Mouse (Mus musculus) monocyte, adult 59 days (primary cell): Measurements from ENCODE around the gene Prr27. TPM values are rescaled to one million over a fixed set of nuclear protein-coding genes. Genes with fewer than 3 reads are reported as not detected.

Experiments used
- total RNA-seq, 2 experiments: library from RNA; stranded (reverse); gene quantifications; one replicate each; pipeline ENCODE4 v1.2.4; 2023

Gene Prr27
- not detected for total RNA-seq

DNA sequence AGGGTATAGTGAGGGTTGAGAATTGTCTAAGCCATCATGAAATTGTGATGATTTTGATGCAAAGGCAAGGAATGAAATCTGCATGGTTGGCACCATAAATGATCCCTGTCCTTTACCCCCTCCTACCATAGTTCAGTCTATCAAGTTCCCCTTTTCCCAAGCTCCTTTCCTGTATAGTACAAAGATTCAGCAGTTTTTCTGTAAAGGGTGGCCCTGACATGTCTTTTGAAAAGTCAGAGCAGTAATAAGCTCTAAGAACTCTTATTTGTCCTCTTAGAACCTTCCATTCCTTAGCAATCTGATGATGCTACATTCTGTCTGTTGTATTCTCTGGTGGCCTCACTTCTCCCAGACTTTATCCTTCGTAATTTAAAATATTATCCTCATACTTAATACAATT, at the start of gene Prr27:
TSS of gene Prr27 (plus strand) at position 301 of the 400 bp plus-strand sequence.

DNA sequence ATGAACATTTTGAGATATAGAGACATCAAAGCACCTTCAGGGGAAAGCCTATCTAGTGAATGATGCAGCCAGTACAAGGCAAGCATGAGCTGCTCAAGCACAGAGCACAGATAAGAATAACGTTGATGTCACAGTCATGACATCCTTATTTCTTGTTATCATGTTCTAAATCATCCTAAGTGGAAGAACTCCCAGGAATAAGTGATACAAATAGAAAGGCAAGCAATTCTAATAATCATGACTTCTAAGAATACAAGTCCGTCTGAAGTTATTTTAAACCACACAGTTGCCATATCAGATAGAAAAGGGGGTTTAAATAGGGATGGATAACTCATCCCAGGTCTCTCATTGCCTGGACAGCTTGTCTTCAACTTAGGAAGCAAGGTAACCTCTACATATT, 17.7 kb upstream of the Prr27 start, which contains the start of gene Csn1s2b:
TSS of gene Csn1s2b (plus strand) at position 301 of the 400 bp plus-strand sequence.

DNA sequence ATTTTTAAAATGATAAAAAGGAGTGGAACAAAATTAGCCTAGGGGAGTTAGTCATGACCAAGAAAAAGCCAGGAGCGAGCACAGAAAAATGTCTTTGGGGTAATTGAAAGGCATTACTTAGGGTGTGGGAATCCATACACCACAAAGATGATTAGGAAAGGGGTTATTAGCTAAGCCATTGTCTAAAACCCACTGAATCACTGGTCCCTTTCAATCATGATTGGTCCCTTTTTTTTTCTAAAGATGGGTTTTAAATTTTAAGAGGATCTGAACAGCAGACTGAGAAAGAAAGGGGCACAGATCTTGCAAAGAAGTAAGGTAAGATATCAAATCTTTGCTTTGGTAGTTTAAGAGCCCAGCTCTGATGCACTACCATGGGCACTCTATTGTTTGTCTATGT, 59.2 kb downstream of the Prr27 start, which contains the start of gene Odam:
TSS of gene Odam (plus strand) at position 301 of the 400 bp plus-strand sequence.

Other genes starting within 250 kb of the Prr27 start
- not detected for gene Sult1e1, start 234.1 kb upstream of the Prr27 start, total RNA-seq
- not detected for gene Csn1s1, start 159.5 kb upstream of the Prr27 start, total RNA-seq
- not detected for gene Csn2, start 126.1 kb upstream of the Prr27 start, total RNA-seq
- not detected for gene Csn1s2a, start 51.1 kb upstream of the Prr27 start, total RNA-seq
- gene Csn1s2b, start 17.6 kb upstream of the Prr27 start, total RNA-seq = not detected
- not detected for gene Odam, start 59.3 kb downstream of the Prr27 start, total RNA-seq
- not detected for gene Csn3, start 99.9 kb downstream of the Prr27 start, total RNA-seq
- not detected for gene 2310003L06Rik, start 143.8 kb downstream of the Prr27 start, total RNA-seq
- not detected for gene Gm28434, start 143.8 kb downstream of the Prr27 start, total RNA-seq
- gene Cabs1, start 153.8 kb downstream of the Prr27 start, total RNA-seq = not detected
- not detected for gene Smr3a, start 176.9 kb downstream of the Prr27 start, total RNA-seq